In the genomic region with DNA sequence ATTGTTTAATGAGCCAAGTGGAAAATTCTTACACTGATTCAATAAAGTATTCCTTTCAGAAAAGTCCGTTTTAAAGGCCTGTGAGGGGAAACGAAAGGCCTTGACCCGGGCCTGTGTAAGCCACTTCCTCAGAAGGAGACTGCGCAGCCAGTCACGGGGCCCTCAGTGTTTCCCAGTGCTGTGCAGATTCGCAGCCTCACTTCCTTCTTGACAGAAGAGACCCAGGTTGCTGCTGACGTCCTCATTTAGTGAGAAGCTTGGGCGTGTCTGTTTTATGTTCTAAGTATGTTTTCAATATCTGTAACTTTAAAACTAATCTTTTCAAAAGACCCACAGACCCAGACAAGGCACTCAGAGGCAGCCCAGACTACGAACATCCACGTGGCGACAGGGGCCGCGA, we compare ENCODE assay signal across 8 mouse cellular contexts. TPM values are rescaled to one million over a fixed set of nuclear protein-coding genes. Genes with fewer than 3 reads are reported as not detected.
DNase-seq lines count a peak whose midpoint lies in the region; ATAC-seq and TF ChIP-seq lines count a peak whose summit lies in the region.

No protein-coding gene starts in this region.

- DNase-seq in layer of hippocampus, adult 9-11 months: peak; percentile 75
- no peak for DNase-seq in layer of hippocampus, postnatal 14 days (ENCODE audit: low spot score in 2 of 2)
- peak; percentile 23 to 52 for DNase-seq in adrenal gland, postnatal 36 days
- peak; percentile 49 for DNase-seq in liver, postnatal 0 days
- peak; percentile 48 to 64 for DNase-seq in thymus, adult 18-20 months
- DNase-seq in embryo, embryonic 9.5 days (ENCODE audit: extremely low spot score): no peak
- no peak for DNase-seq in c-Kit-positive CD71-positive TER-119-positive erythroid progenitor cells, embryonic 14.5 days (ENCODE audit: low spot score)
- no peak for DNase-seq in cerebellum, adult 8-10 months

- TF ChIP-seq EP300 in liver, postnatal 0 days (IDR thresholded peaks at IDR 0.05; ENCODE audit: low read depth): no peak

- no peak for TF ChIP-seq CTCF in liver, postnatal 0 days (IDR thresholded peaks at IDR 0.05; ENCODE audit: low read depth)

- H3K27me3 ChIP-seq in liver, postnatal 0 days (ENCODE audit: insufficient read depth, low read length): no peaks in the 10 kb centered on the region

- H3K9me3 ChIP-seq in liver, postnatal 0 days (ENCODE audit: low read length): no peaks in the 10 kb centered on the region

- WGBS in liver, postnatal 0 days (ENCODE audit: insufficient replicate concordance): 55% methylated on average over 13 of the region's 13 CpGs

- H3K9ac ChIP-seq in liver, postnatal 0 days (replicated peaks): no peak overlapping the region

- no peaks in the 10 kb centered on the region for H3K4me1 ChIP-seq in liver, postnatal 0 days (ENCODE audit: insufficient read depth)

- H3K36me3 ChIP-seq in liver, postnatal 0 days (replicated peaks; ENCODE audit: insufficient read depth, low read length): no peaks in the 10 kb centered on the region

- peak; percentile 72 for ATAC-seq in liver, postnatal 0 days

- peak overlapping the region; percentile 45 for H3K27ac ChIP-seq in liver, postnatal 0 days (ENCODE audit: low read depth)

- no peak overlapping the region for H3K4me2 ChIP-seq in liver, postnatal 0 days (ENCODE audit: low read depth, low read length)

- H3K4me3 ChIP-seq in liver, postnatal 0 days (ENCODE audit: low read depth, low read length): no peak overlapping the region

RNA-seq across cellular contexts. Expression of a gene that starts 29.6 kb away (rescaled TPM):
- 10 to 100 TPM; 67.6 to 74.6 TPM for total RNA-seq in layer of hippocampus, postnatal 14 days (2021)
- total RNA-seq in adrenal gland, postnatal 36 days (2021): 10 to 100 TPM; 64.1 to 71.1 TPM
- polyA plus RNA-seq in liver, postnatal 0 days (2015; fragmentation: Nextera tagmentation; extraction: Ambion mirVana): 9.0 and 10.1 TPM in 2 replicates

Comparison
In these comparisons a context has a peak if more than half of its experiments do, and no peak if none do; other contexts are left out.
1. DNase-seq: peak in layer of hippocampus, adult 9-11 months (single experiment), adrenal gland, postnatal 36 days (2 of 2), liver, postnatal 0 days (single experiment) and thymus, adult 18-20 months (2 of 2); none in layer of hippocampus, postnatal 14 days (0 of 2), embryo, embryonic 9.5 days (single experiment), c-Kit-positive CD71-positive TER-119-positive erythroid progenitor cells, embryonic 14.5 days (single experiment) and cerebellum, adult 8-10 months (single experiment).